Mouse (Mus musculus) liver, postnatal 0 days (tissue): Measurements from ENCODE around the gene Hmgn3. TPM values are rescaled to one million over a fixed set of nuclear protein-coding genes. Genes with fewer than 3 reads are reported as not detected.
"Not testable (repeated sequence)": the region's sequence is repeated elsewhere in the genome, so short reads cannot be mapped to it uniquely, and the experiment has no call there.

Source experiments
- ATAC-seq: fragments of 200-750 bp; cut with Nextera tagmentation; 2 replicates; pipeline ENCODE4 v1.8.0; 2017; ENCODE audit warnings: mild to moderate bottlenecking, moderate library complexity
- DNase-seq: peaks from one replicate; pipeline ENCODE4 v3.0.0-alpha.2; 2016
- H3K27ac ChIP-seq: fragments of 300-500 bp; sonication (generic); 2 replicates; pipeline ENCODE4 v1.5.1; 2014; ENCODE audit warnings: antibody characterized with exemption, moderate library complexity, mild to moderate bottlenecking, low read depth
- H3K27me3 ChIP-seq: fragments of 300-500 bp; sonication (generic); 2 replicates; pipeline ENCODE4 v1.6.1; 2014; ENCODE audit warnings: low read length, control low read depth, mixed read lengths; ENCODE audit not compliant: insufficient read depth
- H3K36me3 ChIP-seq: fragments of 300-500 bp; sonication (generic); replicated peaks from 2 replicates; pipeline ENCODE4 v1.6.1; 2014; ENCODE audit warnings: mild to moderate bottlenecking, control low read depth, low read length, moderate library complexity, mixed read lengths; ENCODE audit not compliant: insufficient read depth
- H3K4me1 ChIP-seq: fragments of 300-500 bp; sonication (generic); 2 replicates; pipeline ENCODE4 v1.6.1; 2014; ENCODE audit warnings: antibody characterized with exemption, mild to moderate bottlenecking, control low read depth; ENCODE audit not compliant: insufficient read depth
- H3K4me2 ChIP-seq: fragments of 300-500 bp; sonication (generic); 2 replicates; pipeline ENCODE4 v1.6.1; 2014; ENCODE audit warnings: low read depth, mild to moderate bottlenecking, low read length, moderate library complexity, mixed read lengths
- H3K4me3 ChIP-seq: fragments of 300-500 bp; sonication (generic); 2 replicates; pipeline ENCODE4 v1.5.1; 2014; ENCODE audit warnings: low read depth, low read length
- H3K9ac ChIP-seq: fragments of 300-500 bp; sonication (generic); replicated peaks from 2 replicates; pipeline ENCODE4 v1.6.1; 2014; ENCODE audit warnings: mild to moderate bottlenecking, moderate library complexity
- H3K9me3 ChIP-seq: fragments of 300-500 bp; sonication (generic); 2 replicates; pipeline ENCODE4 v1.6.1; 2016; ENCODE audit warnings: mild to moderate bottlenecking, control low read depth, low read length, mixed read lengths
- CTCF ChIP-seq: sonication (generic); IDR thresholded peaks from 2 replicates; pipeline ENCODE4 v1.5.1; 2016; ENCODE audit warnings: antibody characterized with exemption, low read depth
- EP300 ChIP-seq: IDR thresholded peaks from 2 replicates; pipeline ENCODE4 v1.6.1; 2016; ENCODE audit warnings: antibody characterized with exemption, low read depth, mild to moderate bottlenecking
- WGBS: fragments of 180-500 bp; shearing (Covaris S2); extraction: QIAGEN DNeasy Blood & Tissue Kit; methylation state at CpG from one replicate; pipeline ENCODE4 v1.1.7; 2014; ENCODE audit not compliant: insufficient replicate concordance; 5-methylcytosine and 5-hydroxymethylcytosine counted together
- polyA plus RNA-seq: library from polyadenylated mRNA; unstranded; fragments of >200 nt; fragmentation: Nextera tagmentation; extraction: Ambion mirVana; gene quantifications from 2 replicates; pipeline ENCODE4 v1.2.1, GENCODE M21; 2015

Hmgn3 gene
- polyA plus RNA-seq, 1 experiment from 2014 or later, result 3.8 TPM

DNA sequence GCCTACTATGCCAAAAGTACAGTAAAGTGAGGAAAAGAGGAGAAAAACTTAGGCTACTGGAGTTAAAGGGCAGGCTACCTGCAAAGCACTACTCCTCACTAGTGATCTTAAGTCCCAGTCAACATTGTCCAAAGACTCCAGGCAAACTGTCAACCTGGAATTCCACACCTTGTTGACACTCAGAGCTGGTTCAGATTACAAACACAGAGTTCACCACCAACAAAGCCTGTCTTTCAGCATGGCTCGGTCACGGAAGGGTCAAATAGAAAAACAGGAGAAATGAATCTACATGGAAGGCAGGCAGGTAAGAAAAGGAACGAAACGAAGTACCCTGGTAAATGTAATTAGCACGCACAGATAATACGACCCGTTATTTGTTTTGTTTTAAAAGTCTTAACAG is 18.6 kb downstream of the Hmgn3 start:
- Histone ChIP-seq H3K4me1 (no peaks in the 10 kb centered on the region), H3K4me2 (no peak overlapping the region), H3K4me3 (no peak overlapping the region), H3K9ac (no peak overlapping the region), H3K27me3 (no peaks in the 10 kb centered on the region), H3K9me3 (no peaks in the 10 kb centered on the region), H3K27ac (no peak overlapping the region), H3K36me3 (no peaks in the 10 kb centered on the region)
- WGBS, result 61% methylated on average over 7 of the region's 7 CpGs
- no peak for DNase-seq
- TF ChIP-seq EP300 (no peak), CTCF (no peak)
- no peak for ATAC-seq

DNA sequence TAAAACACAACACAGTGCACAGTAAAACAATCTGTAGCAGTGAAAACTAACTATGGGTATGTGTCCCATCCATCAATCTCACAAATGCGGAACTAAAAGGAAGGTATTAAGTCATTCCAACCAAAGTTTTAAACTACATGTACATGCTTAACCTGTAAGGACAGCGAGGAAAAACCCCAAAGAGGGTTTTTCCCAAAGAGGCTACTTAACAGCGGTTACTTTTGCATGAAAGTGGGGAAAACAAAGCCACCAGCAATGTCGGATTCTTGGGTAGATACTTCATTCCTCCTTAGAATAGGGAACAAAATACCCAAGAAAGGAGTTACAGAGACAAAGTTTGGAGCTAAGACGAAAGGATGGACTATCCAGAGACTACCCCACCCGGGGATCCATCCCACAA is 20.0 kb downstream of the Hmgn3 start:
- WGBS, result 72% methylated on average over 6 of the region's 6 CpGs
- not testable (repeated sequence) for H3K27ac ChIP-seq, H3K9me3 ChIP-seq, DNase-seq, H3K9ac ChIP-seq, ATAC-seq, H3K4me3 ChIP-seq, H3K36me3 ChIP-seq, H3K4me2 ChIP-seq, H3K4me1 ChIP-seq, H3K27me3 ChIP-seq

DNA sequence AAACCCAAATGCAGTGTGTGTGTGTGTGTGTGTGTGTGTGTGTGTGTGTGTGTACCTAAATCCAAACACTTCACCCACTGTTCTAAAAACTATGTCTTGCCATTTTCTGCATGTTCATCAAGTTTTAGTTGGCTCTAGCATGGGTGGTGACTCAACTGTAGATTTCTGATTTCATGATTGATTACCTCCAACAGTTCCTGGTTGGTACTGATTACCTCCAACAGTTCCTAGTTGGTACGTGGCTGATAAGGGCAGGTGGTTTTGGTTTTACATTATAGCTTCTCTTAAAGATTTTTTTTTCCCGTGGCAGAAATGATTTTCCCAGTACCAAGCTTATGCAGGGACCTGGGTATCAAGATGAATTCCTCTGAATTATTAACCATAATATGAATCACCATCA is 27.3 kb downstream of the Hmgn3 start:
- H3K36me3 ChIP-seq, result no peaks in the 10 kb centered on the region
- TF ChIP-seq EP300, result no peak
- no peak for TF ChIP-seq CTCF
- H3K4me2 ChIP-seq, result no peak overlapping the region
- H3K4me3 ChIP-seq, result no peak overlapping the region
- no peaks in the 10 kb centered on the region for H3K4me1 ChIP-seq
- DNase-seq, result no peak
- H3K27me3 ChIP-seq, result no peaks in the 10 kb centered on the region
- WGBS, result 48% methylated on average over 2 of the region's 2 CpGs
- ATAC-seq, result no peak
- H3K9me3 ChIP-seq, result no peaks in the 10 kb centered on the region
- no peak overlapping the region for H3K9ac ChIP-seq
- no peak overlapping the region for H3K27ac ChIP-seq

DNA sequence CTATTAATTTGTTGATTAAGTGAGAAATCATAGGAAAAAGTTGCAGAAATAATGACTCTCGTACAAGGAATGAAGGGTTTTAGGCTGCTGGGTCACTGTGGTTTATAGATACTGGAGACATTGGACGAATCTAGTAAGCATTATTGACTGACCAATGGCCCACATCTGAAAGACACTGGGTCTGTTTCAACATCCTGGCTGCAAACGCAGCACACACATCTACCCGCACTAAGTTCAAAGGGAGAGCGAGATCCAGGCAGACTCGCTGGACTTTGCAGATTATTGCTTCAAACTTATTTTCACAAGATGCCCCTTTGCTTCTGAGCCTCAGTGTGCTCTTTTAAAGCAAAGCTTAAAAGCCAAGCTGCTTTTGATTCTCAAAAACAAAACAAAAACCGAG is 29.0 kb downstream of the Hmgn3 start:
- DNase-seq, result no peak
- no peaks in the 10 kb centered on the region for H3K36me3 ChIP-seq
- WGBS, result 72% methylated on average over 7 of the region's 7 CpGs

DNA sequence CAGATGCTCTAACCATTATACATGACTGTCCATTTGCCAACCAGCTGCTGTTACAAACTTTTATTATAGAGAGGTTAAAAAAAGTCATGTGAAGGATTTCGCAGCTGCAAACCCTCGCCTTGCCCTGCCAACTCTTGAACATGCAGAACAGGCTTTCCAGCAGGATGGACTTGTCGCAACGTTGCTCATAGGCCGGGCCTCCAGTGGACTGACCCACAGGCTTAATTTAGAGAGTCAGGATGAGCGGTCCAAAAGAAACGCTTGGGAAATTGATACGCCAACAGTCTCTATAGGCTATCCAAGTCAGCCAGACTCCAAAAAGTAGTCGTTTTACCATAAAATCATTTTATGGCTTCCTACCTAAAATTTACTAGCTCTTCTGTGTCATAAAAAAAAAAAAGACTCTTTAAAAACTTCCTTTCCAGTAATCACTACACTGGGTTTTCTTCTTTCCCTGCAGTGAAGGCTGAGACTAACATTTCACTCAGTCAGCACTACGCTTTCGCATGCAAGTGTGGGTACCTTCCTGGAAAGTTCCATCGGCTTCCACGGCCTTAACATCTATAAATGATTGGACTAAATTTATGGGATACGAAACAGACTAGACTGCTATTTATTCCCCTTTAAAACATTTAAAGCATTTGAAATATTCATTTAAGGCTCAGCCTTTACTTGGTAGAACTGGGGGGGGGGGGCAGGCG is 29.6 kb downstream of the Hmgn3 start:
- DNase-seq (no peak), ATAC-seq (no peak)
- 85% methylated on average over 15 of the region's 15 CpGs for WGBS
- Histone ChIP-seq H3K27ac (no peak overlapping the region), H3K36me3 (no peaks in the 10 kb centered on the region), H3K9ac (no peak overlapping the region), H3K9me3 (no peaks in the 10 kb centered on the region), H3K4me1 (no peaks in the 10 kb centered on the region), H3K4me3 (no peak overlapping the region), H3K4me2 (no peak overlapping the region), H3K27me3 (no peaks in the 10 kb centered on the region)
- no peak for TF ChIP-seq EP300
- no peak for TF ChIP-seq CTCF

More for the DNA sequence above, 29.0 kb downstream of the Hmgn3 start:
- TF ChIP-seq CTCF (no peak), EP300 (no peak)
- Histone ChIP-seq H3K4me3 (no peak overlapping the region), H3K27ac (no peak overlapping the region), H3K4me2 (no peak overlapping the region), H3K27me3 (no peaks in the 10 kb centered on the region), H3K9ac (no peak overlapping the region), H3K9me3 (no peaks in the 10 kb centered on the region), H3K4me1 (no peaks in the 10 kb centered on the region)
- ATAC-seq, result no peak

DNA sequence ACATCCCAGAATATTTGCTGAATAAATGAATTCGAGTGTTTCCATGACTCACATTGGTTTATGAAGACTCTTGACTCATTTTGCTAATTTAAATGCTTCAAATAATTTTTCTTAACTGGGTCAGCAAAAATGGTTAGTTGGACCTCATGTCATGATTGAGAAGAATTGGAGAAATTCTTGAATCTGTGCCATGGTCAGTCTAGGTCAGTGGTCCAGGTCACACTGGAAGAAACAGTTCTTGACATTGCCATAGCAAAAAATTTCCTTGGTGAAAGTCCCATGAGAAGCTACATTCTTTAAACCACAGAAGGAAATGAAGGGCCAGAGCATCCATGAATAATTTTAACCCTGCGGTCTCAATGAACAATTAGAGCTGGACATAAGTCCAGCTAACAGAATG is 30.8 kb downstream of the Hmgn3 start:
- Histone ChIP-seq H3K9me3 (no peaks in the 10 kb centered on the region), H3K27me3 (no peaks in the 10 kb centered on the region), H3K4me2 (no peak overlapping the region), H3K4me3 (no peak overlapping the region), H3K36me3 (no peaks in the 10 kb centered on the region), H3K4me1 (no peaks in the 10 kb centered on the region), H3K9ac (no peak overlapping the region), H3K27ac (no peak overlapping the region)
- DNase-seq (no peak), ATAC-seq (no peak)
- WGBS, result 75% methylated on average over 2 of the region's 2 CpGs
- TF ChIP-seq CTCF (no peak), EP300 (no peak)

DNA sequence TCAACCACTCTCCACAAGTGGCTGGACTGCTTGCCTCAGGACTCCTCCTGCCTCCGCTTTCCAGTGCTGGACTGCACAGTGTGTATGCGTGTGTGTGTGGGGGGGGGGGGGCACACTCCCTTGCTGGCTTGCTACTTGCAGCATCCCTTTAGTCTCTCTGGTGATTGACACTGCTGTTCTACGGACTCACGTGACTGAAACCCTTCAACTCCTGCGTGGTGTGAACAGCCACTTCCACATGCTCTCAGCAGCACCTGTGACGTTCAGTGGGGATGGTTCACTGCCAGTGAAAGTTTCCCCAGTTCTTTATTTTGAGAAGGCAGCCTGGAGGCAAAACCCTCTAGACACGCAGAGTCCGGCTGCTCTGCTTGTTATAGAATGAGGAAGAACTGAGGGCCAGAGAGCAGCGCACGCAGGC is 32.7 kb downstream of the Hmgn3 start:
- TF ChIP-seq EP300 (no peak), CTCF (no peak)
- 53% methylated on average over 10 of the region's 10 CpGs for WGBS
- Histone ChIP-seq H3K36me3 (no peaks in the 10 kb centered on the region), H3K27me3 (no peaks in the 10 kb centered on the region), H3K4me1 (no peaks in the 10 kb centered on the region), H3K4me3 (no peak overlapping the region), H3K9ac (no peak overlapping the region), H3K27ac (no peak overlapping the region), H3K9me3 (no peaks in the 10 kb centered on the region), H3K4me2 (no peak overlapping the region)
- no peak for ATAC-seq
- no peak for DNase-seq
